Mouse (Mus musculus) midbrain, postnatal 0 days (tissue): ENCODE results near the gene Kbtbd6. TPM values are rescaled to one million over a fixed set of nuclear protein-coding genes. Genes with fewer than 3 reads are reported as not detected.
A peak's percentile ranks its signal among the peaks of the same experiment; 100 is the strongest.

Source experiments
- ATAC-seq: fragments of 200-750 bp; cut with Nextera tagmentation; 2 replicates; pipeline ENCODE4 v1.8.0; 2017; ENCODE audit warnings: moderate number of reproducible peaks, mild to moderate bottlenecking, moderate TSS enrichment, moderate library complexity; ENCODE audit not compliant: low FRiP score
- DNase-seq: peaks from one replicate; pipeline ENCODE4 v3.0.0-alpha.2; 2015; ENCODE audit warnings: low spot score
- H3K27ac ChIP-seq: fragments of 300-500 bp; sonication (generic); 2 replicates; pipeline ENCODE4 v1.5.1; 2014; ENCODE audit warnings: low read depth, mild to moderate bottlenecking, low read length, mixed read lengths
- H3K27me3 ChIP-seq: fragments of 300-500 bp; sonication (generic); 2 replicates; pipeline ENCODE4 v1.6.1; 2014; ENCODE audit warnings: low read length, control low read depth, mixed read lengths; ENCODE audit not compliant: insufficient read depth
- H3K36me3 ChIP-seq: fragments of 300-500 bp; sonication (generic); 2 replicates; pipeline ENCODE4 v1.6.1; 2014; ENCODE audit warnings: low read length, control low read depth, mixed read lengths; ENCODE audit not compliant: insufficient read depth
- H3K4me1 ChIP-seq: fragments of 300-500 bp; sonication (generic); 2 replicates; pipeline ENCODE4 v1.6.1; 2014; ENCODE audit warnings: mild to moderate bottlenecking, control low read depth, antibody characterized with exemption, low read length, mixed read lengths; ENCODE audit not compliant: insufficient read depth
- H3K4me2 ChIP-seq: fragments of 300-500 bp; sonication (generic); 2 replicates; pipeline ENCODE4 v1.6.1; 2014; ENCODE audit warnings: low read depth, mild to moderate bottlenecking, low read length, mixed read lengths; ENCODE audit not compliant: poor library complexity, severe bottlenecking
- H3K4me3 ChIP-seq: fragments of 300-500 bp; sonication (generic); 2 replicates; pipeline ENCODE4 v1.5.1; 2014; ENCODE audit warnings: low read depth, mild to moderate bottlenecking, low read length, moderate library complexity
- H3K9ac ChIP-seq: fragments of 300-500 bp; sonication (generic); replicated peaks from 2 replicates; pipeline ENCODE4 v1.6.1; 2014; ENCODE audit warnings: mild to moderate bottlenecking, low read length, moderate library complexity, mixed read lengths; ENCODE audit not compliant: poor library complexity, severe bottlenecking
- H3K9me3 ChIP-seq: fragments of 300-500 bp; sonication (generic); 2 replicates; pipeline ENCODE4 v1.6.1; 2016; ENCODE audit warnings: low read length, control low read depth
- CTCF ChIP-seq: IDR thresholded peaks from 2 replicates; pipeline ENCODE4 v1.5.1; 2016; ENCODE audit warnings: antibody characterized with exemption, mild to moderate bottlenecking
- WGBS: fragments of 180-500 bp; shearing (Covaris S2); extraction: QIAGEN DNeasy Blood & Tissue Kit; methylation state at CpG from one replicate; pipeline ENCODE4 v1.1.7; 2014; 5-methylcytosine and 5-hydroxymethylcytosine counted together
- polyA plus RNA-seq: library from polyadenylated mRNA; unstranded; fragments of >200 nt; fragmentation: Nextera tagmentation; extraction: Ambion mirVana; gene quantifications from 2 replicates; pipeline ENCODE4 v1.2.1, GENCODE M21; 2015
- total RNA-seq: library from RNA; depleted of rRNA; stranded (reverse); fragments of >200 nt; gene quantifications from 2 replicates; pipeline ENCODE4 v1.2.3, GENCODE M21; 2014; rRNA removed

Kbtbd6 gene
- total and polyA plus RNA-seq, 2 experiments from 2014 or later = 0.83 to 4.2 TPM

- no peaks in the 10 kb centered on the region for H3K27me3 ChIP-seq
- H3K4me3 ChIP-seq = no peak overlapping the region
- no peak for ATAC-seq
- no peak overlapping the region for H3K4me2 ChIP-seq
- H3K9ac ChIP-seq = no peak overlapping the region
- no peak for TF ChIP-seq CTCF
- DNase-seq = no peak
- no peaks in the 10 kb centered on the region for H3K9me3 ChIP-seq
- H3K4me1 ChIP-seq = no peaks in the 10 kb centered on the region
- H3K36me3 ChIP-seq = no peaks in the 10 kb centered on the region
- H3K27ac ChIP-seq = no peak overlapping the region
- 83% methylated on average over 3 of the region's 3 CpGs for WGBS
Measured at GRCm38 (mm10) chr14:79490246-79490645, 38.6 kb downstream of the Kbtbd6 start.

- H3K4me1 ChIP-seq = no peaks in the 10 kb centered on the region
- no peaks in the 10 kb centered on the region for H3K36me3 ChIP-seq
- H3K27ac ChIP-seq = no peak overlapping the region
- DNase-seq (no peak), ATAC-seq (no peak)
- H3K9me3 ChIP-seq = no peaks in the 10 kb centered on the region
- H3K9ac ChIP-seq = no peak overlapping the region
- no peak for TF ChIP-seq CTCF
- no peak overlapping the region for H3K4me2 ChIP-seq
- 97% methylated on average over 6 of the region's 6 CpGs for WGBS
- H3K4me3 ChIP-seq = no peak overlapping the region
- no peaks in the 10 kb centered on the region for H3K27me3 ChIP-seq
Measured at GRCm38 (mm10) chr14:79494349-79494748, 42.7 kb downstream of the Kbtbd6 start.

GRCm38 (mm10) chr14:79499326-79499725 lies 47.7 kb downstream of the Kbtbd6 start:
- 90% methylated on average over 9 of the region's 9 CpGs for WGBS
- TF ChIP-seq CTCF = no peak
- no peak for DNase-seq
- H3K27ac ChIP-seq = no peak overlapping the region
- H3K9ac ChIP-seq = no peak overlapping the region
- H3K4me2 ChIP-seq = no peak overlapping the region
- H3K27me3 ChIP-seq = no peaks in the 10 kb centered on the region
- no peaks in the 10 kb centered on the region for H3K9me3 ChIP-seq
- ATAC-seq = no peak
- no peaks in the 10 kb centered on the region for H3K36me3 ChIP-seq
- H3K4me1 ChIP-seq = no peaks in the 10 kb centered on the region
- no peak overlapping the region for H3K4me3 ChIP-seq

DNA sequence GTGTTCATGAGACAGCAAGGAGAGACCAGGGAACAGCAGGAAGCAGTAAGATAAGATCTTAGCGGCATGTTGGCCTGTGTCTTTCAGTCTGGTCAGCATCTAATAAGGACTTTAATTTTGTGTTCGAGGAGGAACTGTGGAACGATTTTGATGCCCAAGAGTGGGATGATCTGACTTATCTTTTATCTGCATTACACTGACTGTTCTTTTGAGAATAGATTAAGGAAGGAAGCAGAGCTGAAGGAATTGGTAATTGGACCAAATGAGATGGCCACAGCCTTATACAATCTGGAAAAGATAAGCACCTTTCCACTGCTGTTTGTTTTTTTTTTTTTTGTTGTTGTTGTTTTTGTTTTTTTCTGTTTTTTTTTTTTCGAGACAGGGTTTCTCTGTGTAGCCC lies 49.1 kb downstream of the Kbtbd6 start:
- Histone ChIP-seq H3K36me3 (no peaks in the 10 kb centered on the region), H3K9ac (no peak overlapping the region), H3K4me2 (no peak overlapping the region), H3K4me3 (no peak overlapping the region), H3K9me3 (no peaks in the 10 kb centered on the region), H3K27ac (no peak overlapping the region), H3K4me1 (no peaks in the 10 kb centered on the region), H3K27me3 (no peaks in the 10 kb centered on the region)
- no peak for DNase-seq
- WGBS = 85% methylated on average over 4 of the region's 4 CpGs
- ATAC-seq = no peak
- no peak for TF ChIP-seq CTCF

- H3K27me3 ChIP-seq = no peaks in the 10 kb centered on the region
- DNase-seq (peak; percentile 39), ATAC-seq (no peak)
- H3K9me3 ChIP-seq = no peaks in the 10 kb centered on the region
- 56% methylated on average over 5 of the region's 5 CpGs for WGBS
- no peak overlapping the region for H3K4me2 ChIP-seq
- H3K36me3 ChIP-seq = no peaks in the 10 kb centered on the region
- no peaks in the 10 kb centered on the region for H3K4me1 ChIP-seq
- no peak overlapping the region for H3K9ac ChIP-seq
- TF ChIP-seq CTCF = no peak
- H3K4me3 ChIP-seq = no peak overlapping the region
- H3K27ac ChIP-seq = no peak overlapping the region
Measured at GRCm38 (mm10) chr14:79503371-79504075, 51.9 kb downstream of the Kbtbd6 start.

Other genes with a start within 250 kb of the Kbtbd6 start
- gene Zfp957, start 204.5 kb upstream of the Kbtbd6 start, total RNA-seq = not detected in 2 replicates
- gene Zfp957, start 204.5 kb upstream of the Kbtbd6 start, polyA plus RNA-seq = 0.07 TPM in 1 of 2 replicates, not detected in the other
- gene Rgcc, start 150.2 kb upstream of the Kbtbd6 start, total RNA-seq = 34.2 and 64.3 TPM in 2 replicates
- gene Rgcc, start 150.2 kb upstream of the Kbtbd6 start, polyA plus RNA-seq = 29.9 and 40.6 TPM in 2 replicates
- 5.9 and 7.8 TPM in 2 replicates for gene Naa16, start 61.1 kb upstream of the Kbtbd6 start, total RNA-seq
- gene Naa16, start 61.1 kb upstream of the Kbtbd6 start, polyA plus RNA-seq = 9.9 and 12.1 TPM in 2 replicates
- 2.8 and 5.8 TPM in 2 replicates for gene Mtrf1, start 54.1 kb upstream of the Kbtbd6 start, total RNA-seq
- gene Mtrf1, start 54.1 kb upstream of the Kbtbd6 start, polyA plus RNA-seq = 9.7 and 10.5 TPM in 2 replicates
- 36.5 and 39.8 TPM in 2 replicates for gene Kbtbd7, start 25.3 kb upstream of the Kbtbd6 start, total RNA-seq
- gene Kbtbd7, start 25.3 kb upstream of the Kbtbd6 start, polyA plus RNA-seq = 11.3 TPM in 2 replicates
- 7.2 TPM in 2 replicates for gene Elf1, start 29.4 kb downstream of the Kbtbd6 start, total RNA-seq
- 2.1 and 2.2 TPM in 2 replicates for gene Elf1, start 29.4 kb downstream of the Kbtbd6 start, polyA plus RNA-seq
- 30.5 and 38.1 TPM in 2 replicates for gene Wbp4, start 29.7 kb downstream of the Kbtbd6 start, total RNA-seq
- 51.6 and 54.2 TPM in 2 replicates for gene Wbp4, start 29.7 kb downstream of the Kbtbd6 start, polyA plus RNA-seq
- gene Sugt1, start 135.9 kb downstream of the Kbtbd6 start, total RNA-seq = 19.1 and 36.1 TPM in 2 replicates
- gene Sugt1, start 135.9 kb downstream of the Kbtbd6 start, polyA plus RNA-seq = 86.0 and 87.0 TPM in 2 replicates
- gene Cnmd, start 210.3 kb downstream of the Kbtbd6 start, total RNA-seq = 2.0 and 3.1 TPM in 2 replicates
- 4.0 and 4.3 TPM in 2 replicates for gene Cnmd, start 210.3 kb downstream of the Kbtbd6 start, polyA plus RNA-seq